Mouse (Mus musculus) cortical plate, adult 2 months (tissue): Measurements from ENCODE around the gene Ddn. TPM values are rescaled to one million over a fixed set of nuclear protein-coding genes. Genes with fewer than 3 reads are reported as not detected.

Experiments used
- H3K27ac ChIP-seq: fragments of 200-500 bp; 2 replicates; pipeline ENCODE4 v1.5.1; 2012; ENCODE audit warnings: low read length, control low read depth, inconsistent platforms; ENCODE audit not compliant: insufficient read depth
- H3K4me1 ChIP-seq: fragments of 200-500 bp; 2 replicates; pipeline ENCODE4 v1.6.1; 2011; ENCODE audit warnings: low read length; ENCODE audit not compliant: control insufficient read depth, insufficient read depth
- H3K4me3 ChIP-seq: fragments of 200-500 bp; 2 replicates; pipeline ENCODE4 v1.5.1; 2011; ENCODE audit warnings: mild to moderate bottlenecking, low read length, control low read depth; ENCODE audit not compliant: insufficient read depth
- CTCF ChIP-seq: fragments of 200-500 bp; IDR thresholded peaks from 2 replicates; pipeline ENCODE4 v1.5.1; 2011; ENCODE audit warnings: mild to moderate bottlenecking, control low read depth, low read length; ENCODE audit not compliant: insufficient read depth; ENCODE audit errors: extremely low read depth
- POLR2A ChIP-seq: fragments of 200-500 bp; IDR thresholded peaks from 2 replicates; pipeline ENCODE4 v1.6.1; 2011; ENCODE audit warnings: mild to moderate bottlenecking, low read length, control low read depth; ENCODE audit not compliant: insufficient read depth; ENCODE audit errors: extremely low read depth
- polyA plus RNA-seq: library from polyadenylated mRNA; depleted of rRNA; stranded (reverse); fragments of >200 nt; gene quantifications from 2 replicates; pipeline ENCODE4 v1.2.3, GENCODE M21; 2012

Gene Ddn
- polyA plus RNA-seq, 1 experiment: 723 TPM

DNA sequence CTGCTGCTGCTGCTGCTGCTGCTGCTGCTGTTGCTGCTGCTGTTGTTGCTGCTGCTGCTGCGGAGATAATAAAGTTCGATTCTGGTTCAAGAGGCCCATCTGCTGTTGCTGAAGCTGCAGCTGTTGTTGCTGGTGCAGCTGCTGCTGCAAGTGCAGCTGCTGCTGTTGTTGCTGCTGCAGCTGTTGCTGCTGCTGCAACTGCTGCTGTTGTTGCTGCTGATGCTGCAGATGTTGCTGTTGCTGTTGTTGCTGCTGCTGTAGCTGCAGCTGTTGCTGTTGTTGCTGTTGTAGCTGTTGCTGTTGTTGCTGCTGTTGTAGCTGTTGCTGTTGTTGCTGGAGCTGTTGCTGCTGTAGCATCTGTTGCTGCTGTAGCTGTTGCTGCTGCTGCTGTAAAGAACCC lies 35.9 kb upstream of the Ddn start:
- Histone ChIP-seq H3K4me1 (0 out of 2 replicates have a peak, but pooled peaks cover 3% of the 10 kb centered on the region), H3K4me3 (no peak overlapping the region), H3K27ac (no peak overlapping the region)
- no peak for TF ChIP-seq POLR2A
- no peak for TF ChIP-seq CTCF

GRCm38 (mm10) chr15:98843595-98844223 lies 34.4 kb upstream of the Ddn start:
- H3K27ac ChIP-seq: no peak overlapping the region
- 0 out of 2 replicates have a peak, but pooled peaks cover 3% of the 10 kb centered on the region for H3K4me1 ChIP-seq
- no peak for TF ChIP-seq POLR2A
- TF ChIP-seq CTCF: no peak
- no peak overlapping the region for H3K4me3 ChIP-seq

- H3K4me3 ChIP-seq: no peak overlapping the region
- H3K4me1 ChIP-seq: no peaks in the 10 kb centered on the region
- no peak overlapping the region for H3K27ac ChIP-seq
- TF ChIP-seq POLR2A (no peak), CTCF (no peak)
Observed at GRCm38 (mm10) chr15:98839671-98840585, 30.6 kb upstream of the Ddn start.

DNA sequence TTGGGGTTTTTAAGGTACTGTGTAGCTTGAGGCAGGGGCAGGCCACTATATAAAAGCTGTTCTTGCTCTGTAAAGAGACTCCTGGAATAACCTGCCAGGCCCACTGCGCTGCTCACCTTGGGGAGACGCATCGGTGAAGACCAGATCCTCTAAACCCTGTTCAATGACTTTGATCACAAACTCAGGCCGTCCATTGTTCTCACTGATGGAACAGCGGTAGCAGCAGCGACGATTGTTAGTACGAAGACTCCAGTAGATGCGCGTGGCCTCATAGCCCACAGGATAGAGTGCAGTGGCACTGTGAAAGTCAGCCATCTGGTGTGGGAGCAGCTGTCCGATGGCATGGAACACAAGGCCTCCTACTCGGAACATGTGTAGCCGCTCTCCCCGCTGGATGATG lies 29.9 kb upstream of the Ddn start:
- Histone ChIP-seq H3K4me1 (no peaks in the 10 kb centered on the region), H3K27ac (no peak overlapping the region), H3K4me3 (no peak overlapping the region)
- no peak for TF ChIP-seq CTCF
- TF ChIP-seq POLR2A: no peak

DNA sequence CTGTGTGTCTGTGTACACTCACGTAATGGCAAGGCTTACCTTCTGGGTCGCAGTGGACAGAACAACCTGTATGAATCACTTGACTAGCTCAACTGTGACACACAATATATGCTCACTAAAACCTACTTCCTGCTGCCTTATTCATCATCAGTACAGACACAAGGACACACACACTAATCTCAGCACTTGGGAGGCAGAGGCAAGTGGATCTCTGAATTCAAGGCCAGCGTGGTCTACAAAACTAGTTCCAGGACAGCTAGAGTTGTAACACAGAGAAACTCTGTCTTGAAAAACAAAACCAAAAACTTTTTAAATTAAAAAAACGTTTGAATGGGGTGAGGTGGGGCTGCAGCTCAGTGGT lies 28.4 kb upstream of the Ddn start:
- no peak for TF ChIP-seq POLR2A
- no peak for TF ChIP-seq CTCF
- H3K4me1 ChIP-seq: no peaks in the 10 kb centered on the region
- H3K4me3 ChIP-seq: no peak overlapping the region
- H3K27ac ChIP-seq: no peak overlapping the region

DNA sequence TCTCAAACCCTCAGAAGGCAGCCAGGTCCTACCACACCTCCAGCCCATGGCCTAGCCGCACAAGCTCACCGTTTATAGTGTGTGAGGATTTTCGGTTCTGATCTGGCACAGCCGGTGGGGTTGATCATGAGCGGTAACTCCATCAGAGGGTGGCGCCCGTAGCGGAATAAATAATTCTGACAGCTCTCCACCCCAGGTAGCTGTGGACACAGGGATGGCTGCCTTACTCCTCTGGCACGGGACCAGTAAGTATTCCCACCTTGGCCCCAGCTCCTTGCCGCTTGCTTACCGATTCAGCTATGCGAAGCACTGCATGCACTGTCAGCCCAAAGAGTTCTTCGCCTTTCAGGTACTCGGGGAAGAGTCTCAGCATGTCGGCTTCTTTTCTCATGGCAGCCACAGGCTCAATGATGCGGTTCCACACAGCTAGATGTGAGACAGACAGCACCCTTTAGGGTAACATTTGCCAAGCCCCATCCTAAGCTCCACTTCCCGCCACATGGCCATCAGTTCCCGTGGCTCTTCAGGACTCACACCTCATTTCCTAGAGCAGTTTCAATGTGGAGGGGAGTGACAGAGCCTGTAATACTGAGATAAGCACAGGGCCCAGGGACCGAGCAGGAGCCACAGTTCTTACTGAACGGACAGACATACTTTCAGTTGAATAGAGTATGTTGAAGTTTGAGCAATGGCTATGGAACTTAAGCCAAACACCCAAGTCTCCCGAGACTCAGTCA lies 27.9 kb upstream of the Ddn start:
- Histone ChIP-seq H3K27ac (no peak overlapping the region), H3K4me3 (no peak overlapping the region), H3K4me1 (peaks cover under 1% of the 10 kb centered on the region; the same call in 1 of the 2 replicates)
- TF ChIP-seq POLR2A (no peak), CTCF (no peak)

- Histone ChIP-seq H3K27ac (no peak overlapping the region), H3K4me1 (peaks cover 2% of the 10 kb centered on the region; the same call in 1 of the 2 replicates), H3K4me3 (no peak overlapping the region)
- TF ChIP-seq CTCF (no peak), POLR2A (no peak)
Observed at GRCm38 (mm10) chr15:98835291-98835690, 26.0 kb upstream of the Ddn start.

DNA sequence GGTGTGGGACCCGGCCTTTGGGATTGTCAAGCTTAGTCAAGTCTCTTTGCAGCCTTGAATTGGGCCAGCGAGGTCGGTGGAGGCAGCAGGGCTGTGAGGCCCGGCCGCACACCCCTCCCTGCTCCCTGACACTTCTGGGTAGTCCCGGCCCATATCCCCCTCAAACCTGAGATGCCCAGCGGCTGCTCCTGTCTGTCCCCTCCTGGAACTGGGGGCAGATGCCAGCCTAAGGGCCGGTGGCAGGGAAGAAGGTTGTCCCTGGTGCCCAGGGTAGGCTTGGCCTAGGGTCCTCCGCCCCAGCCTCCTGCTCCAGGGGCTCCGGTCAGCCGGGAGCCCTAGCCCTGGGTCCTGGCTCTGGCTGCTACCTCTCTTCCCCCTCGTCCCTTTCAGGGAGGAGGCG lies 24.8 kb upstream of the Ddn start:
- peaks cover 2% of the 10 kb centered on the region; the same call in 1 of the 2 replicates for H3K4me1 ChIP-seq
- H3K27ac ChIP-seq: no peak overlapping the region
- no peak for TF ChIP-seq POLR2A
- no peak for TF ChIP-seq CTCF
- no peak overlapping the region for H3K4me3 ChIP-seq

DNA sequence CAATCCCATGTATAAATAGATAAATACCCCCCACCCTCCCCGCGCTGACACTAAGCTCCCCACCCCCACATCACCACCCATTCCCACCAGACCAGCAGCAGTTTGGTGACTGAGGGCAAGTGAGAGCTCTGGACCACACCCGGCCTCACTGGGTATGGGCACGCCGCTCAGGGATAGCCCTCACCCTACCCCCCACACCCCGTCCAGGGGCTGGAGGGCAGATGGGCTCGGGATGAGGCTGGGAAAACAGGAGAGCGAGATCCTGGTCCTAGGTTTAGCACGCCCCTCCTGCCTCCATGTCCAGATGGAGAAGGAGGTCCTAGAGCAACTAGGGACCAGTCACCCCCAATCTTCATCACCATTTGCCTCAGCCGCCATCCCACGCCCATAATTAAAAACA lies 24.0 kb upstream of the Ddn start:
- no peak overlapping the region for H3K27ac ChIP-seq
- TF ChIP-seq CTCF (no peak), POLR2A (no peak)
- H3K4me3 ChIP-seq: no peak overlapping the region
- H3K4me1 ChIP-seq: peaks cover 2% of the 10 kb centered on the region; the same call in 1 of the 2 replicates
